Mouse (Mus musculus) liver, embryonic 16.5 days (tissue): ENCODE results near the gene Nfix. TPM values are rescaled to one million over a fixed set of nuclear protein-coding genes. Genes with fewer than 3 reads are reported as not detected.
A peak's percentile ranks its signal among the peaks of the same experiment; 100 is the strongest.

ENCODE experiments used
- ATAC-seq: fragments of 200-750 bp; cut with Nextera tagmentation; 2 replicates; pipeline ENCODE4 v1.8.0; 2017; ENCODE audit warnings: low read depth, mild to moderate bottlenecking, moderate number of reproducible peaks, moderate library complexity
- H3K27ac ChIP-seq: fragments of 300-500 bp; sonication (generic); 2 replicates; pipeline ENCODE4 v1.5.1; 2014; ENCODE audit warnings: mild to moderate bottlenecking, low read length
- H3K27me3 ChIP-seq: fragments of 300-500 bp; sonication (generic); 2 replicates; pipeline ENCODE4 v1.6.1; 2014; ENCODE audit warnings: low read depth, low read length, mixed read lengths; ENCODE audit not compliant: control insufficient read depth, insufficient read depth
- H3K36me3 ChIP-seq: fragments of 300-500 bp; sonication (generic); 2 replicates; pipeline ENCODE4 v1.6.1; 2014; ENCODE audit warnings: mild to moderate bottlenecking; ENCODE audit not compliant: control insufficient read depth, insufficient read depth
- H3K4me1 ChIP-seq: fragments of 300-500 bp; sonication (generic); 2 replicates; pipeline ENCODE4 v1.6.1; 2014; ENCODE audit warnings: low read depth, low read length, mixed read lengths; ENCODE audit not compliant: control insufficient read depth
- H3K4me2 ChIP-seq: fragments of 300-500 bp; sonication (generic); 2 replicates; pipeline ENCODE4 v1.6.1; 2014; ENCODE audit warnings: low read depth, low read length, mixed read lengths
- H3K4me3 ChIP-seq: fragments of 300-500 bp; sonication (generic); 2 replicates; pipeline ENCODE4 v1.5.1; 2014; ENCODE audit warnings: low read depth, mild to moderate bottlenecking, low read length
- H3K9ac ChIP-seq: fragments of 300-500 bp; sonication (generic); 2 replicates; pipeline ENCODE4 v1.6.1; 2014; ENCODE audit warnings: low read depth, low read length
- H3K9me3 ChIP-seq: fragments of 300-500 bp; sonication (generic); replicated peaks from 2 replicates; pipeline ENCODE4 v1.6.1; 2016; ENCODE audit warnings: low read length; ENCODE audit not compliant: control insufficient read depth
- WGBS: fragments of 180-500 bp; shearing (Covaris S2); extraction: QIAGEN DNeasy Blood & Tissue Kit; methylation state at CpG from one replicate; pipeline ENCODE4 v1.1.7; 2014; ENCODE audit not compliant: insufficient replicate concordance; 5-methylcytosine and 5-hydroxymethylcytosine counted together
- polyA plus RNA-seq: library from polyadenylated mRNA; unstranded; fragments of >200 nt; fragmentation: Nextera tagmentation; extraction: Ambion mirVana; gene quantifications from 2 replicates; pipeline ENCODE4 v1.2.1, GENCODE M21; 2015

Nfix gene
- polyA plus RNA-seq, 1 experiment from 2014 or later = 2.0 TPM

DNA sequence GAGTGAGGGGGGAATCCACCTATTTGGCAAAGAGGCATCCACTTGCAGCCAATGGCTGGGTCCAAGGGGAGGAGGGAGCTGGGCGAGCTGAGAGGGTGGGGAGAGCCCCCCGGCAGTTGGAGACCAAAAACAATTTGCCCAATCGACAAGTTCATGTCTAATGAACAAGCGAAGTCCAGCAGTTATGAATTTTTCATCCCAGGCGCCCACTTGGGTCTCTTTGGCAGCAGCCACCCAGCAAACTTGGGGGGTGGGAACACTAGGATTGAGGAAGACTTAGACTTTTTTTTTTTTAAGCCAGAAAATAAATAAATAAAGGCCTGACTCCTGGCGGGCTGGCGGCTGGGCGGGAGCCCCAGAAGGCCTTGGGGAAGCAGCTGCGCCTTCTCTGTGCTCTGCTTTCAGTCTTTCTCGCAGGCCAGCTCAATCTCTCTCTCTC lies 25.7 kb downstream of the Nfix start:
- Histone ChIP-seq H3K4me2 (no peak overlapping the region), H3K9me3 (no peaks in the 10 kb centered on the region), H3K9ac (no peak overlapping the region), H3K4me1 (peaks cover 2% of the 10 kb centered on the region; the same call in 1 of the 2 replicates), H3K27me3 (peaks cover 83% of the 10 kb centered on the region), H3K36me3 (no peaks in the 10 kb centered on the region), H3K27ac (no peak overlapping the region), H3K4me3 (no peak overlapping the region)
- ATAC-seq = no peak
- 16% methylated on average over 10 of the region's 10 CpGs for WGBS

DNA sequence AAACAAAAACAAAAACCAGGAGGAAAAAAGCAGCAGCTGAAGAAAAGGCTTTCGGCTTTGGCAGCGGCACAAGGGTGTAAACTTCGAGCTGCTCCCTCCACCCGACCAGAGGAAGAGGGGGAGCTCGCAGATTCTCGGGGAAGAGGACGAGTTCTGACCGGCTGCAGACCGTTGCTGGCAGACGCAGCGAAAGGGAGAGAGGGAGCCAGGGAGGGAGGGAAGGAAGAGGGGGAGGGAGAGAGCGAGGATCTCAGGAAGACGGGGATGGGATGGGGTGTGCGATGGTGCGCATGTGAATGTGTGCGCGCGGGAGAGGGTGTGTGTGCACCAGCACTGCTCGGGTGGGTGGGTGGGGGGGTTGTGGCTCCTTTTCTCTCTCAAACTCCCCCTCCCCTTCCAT lies 26.3 kb downstream of the Nfix start:
- H3K9ac ChIP-seq = no peak overlapping the region
- peaks cover 2% of the 10 kb centered on the region; the same call in 1 of the 2 replicates for H3K4me1 ChIP-seq
- H3K9me3 ChIP-seq = no peaks in the 10 kb centered on the region
- H3K27ac ChIP-seq = no peak overlapping the region
- peak overlapping the region; percentile 16 for H3K4me2 ChIP-seq
- ATAC-seq = no peak
- peaks cover 76% of the 10 kb centered on the region for H3K27me3 ChIP-seq
- H3K4me3 ChIP-seq = no peak overlapping the region
- 3% methylated on average over 19 of the region's 19 CpGs for WGBS
- no peaks in the 10 kb centered on the region for H3K36me3 ChIP-seq

DNA sequence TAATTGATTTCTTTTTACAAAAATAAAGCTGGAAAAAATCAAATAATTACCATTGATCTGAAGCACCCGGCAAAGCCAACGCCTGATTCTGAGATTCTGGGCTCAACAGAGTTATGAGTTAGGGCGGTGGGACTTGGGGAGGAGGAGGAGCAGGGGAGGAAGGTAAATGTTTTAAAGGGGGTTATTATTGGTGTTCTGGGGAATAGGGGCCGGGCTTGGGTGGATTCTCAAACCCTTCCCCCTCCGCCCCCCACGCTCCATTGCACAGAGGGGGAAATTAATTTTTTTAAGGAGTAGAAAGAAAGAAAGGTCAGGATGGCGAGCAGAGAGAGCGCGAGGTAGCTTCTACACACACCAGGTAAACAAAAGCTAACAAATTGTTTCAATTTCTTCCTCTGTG lies 26.8 kb downstream of the Nfix start:
- Histone ChIP-seq H3K27me3 (peaks cover 71% of the 10 kb centered on the region), H3K9ac (no peak overlapping the region), H3K4me2 (peak overlapping the region; percentile 16; the same call in 1 of the 2 replicates), H3K27ac (no peak overlapping the region), H3K4me1 (peaks cover 2% of the 10 kb centered on the region; the same call in 1 of the 2 replicates), H3K9me3 (no peaks in the 10 kb centered on the region), H3K4me3 (no peak overlapping the region), H3K36me3 (no peaks in the 10 kb centered on the region)
- WGBS = 17% methylated on average over 9 of the region's 9 CpGs
- no peak for ATAC-seq

DNA sequence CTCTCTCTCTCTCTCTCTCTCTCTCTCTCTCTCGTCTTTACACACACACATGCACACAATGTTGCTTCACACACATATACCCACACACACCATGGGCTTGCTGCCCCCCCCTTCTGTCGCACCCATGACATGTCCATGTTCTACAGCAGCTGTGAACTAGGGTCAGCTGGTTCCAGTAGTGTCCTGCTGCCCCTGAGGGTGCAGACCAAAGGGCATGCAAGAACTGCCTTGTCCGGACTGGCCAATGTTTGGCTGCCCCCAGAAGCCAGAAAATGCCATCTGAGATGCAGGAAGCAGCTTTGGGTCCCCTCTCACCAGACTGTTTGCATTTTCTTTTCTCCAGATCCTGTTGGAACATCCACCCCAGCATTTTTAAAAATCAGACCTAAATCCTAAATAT lies 27.5 kb downstream of the Nfix start:
- Histone ChIP-seq H3K27me3 (peaks cover 65% of the 10 kb centered on the region), H3K4me3 (no peak overlapping the region)

DNA sequence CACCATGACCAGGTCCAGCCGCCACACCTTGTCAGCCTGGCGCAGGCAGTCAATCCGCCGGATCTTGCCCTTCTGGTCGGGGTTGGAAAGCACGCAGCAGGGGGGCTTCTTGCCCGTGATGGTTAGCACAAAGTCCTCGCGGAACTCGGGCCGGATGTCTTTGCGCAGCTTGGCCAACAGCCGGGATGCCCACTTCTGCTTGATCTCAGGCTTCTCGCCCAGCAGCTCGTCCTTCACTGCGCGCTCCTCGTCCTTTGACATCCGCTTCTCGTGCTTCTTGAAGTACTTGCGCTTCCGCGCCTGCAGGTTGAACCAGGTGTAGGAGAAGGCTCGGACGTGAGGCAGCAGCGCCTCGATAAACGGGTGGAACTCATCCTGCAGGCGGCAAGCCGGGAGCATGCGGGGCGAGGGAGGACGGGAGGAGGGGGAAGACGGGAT lies 28.2 kb downstream of the Nfix start:
- no peak overlapping the region for H3K4me3 ChIP-seq
- peaks cover 2% of the 10 kb centered on the region; the same call in 1 of the 2 replicates for H3K4me1 ChIP-seq
- H3K4me2 ChIP-seq = no peak overlapping the region
- H3K9ac ChIP-seq = no peak overlapping the region
- no peaks in the 10 kb centered on the region for H3K9me3 ChIP-seq
- peaks cover 58% of the 10 kb centered on the region for H3K27me3 ChIP-seq
- no peak for ATAC-seq
- H3K36me3 ChIP-seq = no peaks in the 10 kb centered on the region
- no peak overlapping the region for H3K27ac ChIP-seq
- 19% methylated on average over 34 of the region's 34 CpGs for WGBS

More for the DNA sequence above, 27.5 kb downstream of the Nfix start:
- no peak for ATAC-seq
- Histone ChIP-seq H3K36me3 (no peaks in the 10 kb centered on the region), H3K4me1 (peaks cover 2% of the 10 kb centered on the region; the same call in 1 of the 2 replicates), H3K9ac (no peak overlapping the region), H3K27ac (no peak overlapping the region), H3K4me2 (no peak overlapping the region), H3K9me3 (no peaks in the 10 kb centered on the region)
- 18% methylated on average over 3 of the region's 3 CpGs for WGBS

DNA sequence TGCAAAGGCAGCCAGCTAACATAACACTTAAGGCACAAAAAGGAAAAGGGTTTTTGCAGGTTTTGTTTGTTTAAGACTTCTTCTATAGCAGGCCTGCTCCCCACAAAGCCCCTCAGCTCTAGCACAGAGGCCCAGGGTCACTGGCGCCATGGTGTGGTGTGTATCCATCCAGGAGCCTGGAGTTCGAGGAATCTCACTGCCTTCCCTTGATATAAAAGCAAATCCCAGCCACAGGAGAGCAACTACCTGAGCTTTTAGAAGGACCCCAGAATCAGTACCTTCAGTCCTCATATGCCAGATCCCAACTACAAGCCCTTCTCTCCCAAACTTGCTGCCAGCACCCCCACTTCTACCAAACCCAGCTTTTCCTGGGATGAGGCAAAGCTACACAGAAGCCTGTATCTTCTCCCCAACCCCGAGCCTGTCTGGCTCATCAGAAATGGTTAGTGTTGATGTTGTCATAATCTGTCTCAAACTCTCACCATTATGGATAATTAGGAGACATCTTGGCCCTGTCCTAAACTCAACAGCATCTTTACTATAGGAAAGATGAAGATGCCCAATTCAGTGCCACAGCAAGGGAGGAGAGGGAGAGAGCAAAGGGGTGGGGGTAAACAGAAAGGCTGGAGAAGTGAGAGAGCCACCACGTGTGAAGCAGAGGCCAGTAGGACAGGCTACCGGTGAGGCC lies 29.0 kb downstream of the Nfix start:
- H3K36me3 ChIP-seq = no peaks in the 10 kb centered on the region
- H3K27me3 ChIP-seq = peaks cover 50% of the 10 kb centered on the region
- no peak overlapping the region for H3K4me2 ChIP-seq
- WGBS = 47% methylated on average over 5 of the region's 5 CpGs
- H3K4me1 ChIP-seq = peaks cover 2% of the 10 kb centered on the region; the same call in 1 of the 2 replicates
- H3K27ac ChIP-seq = no peak overlapping the region
- H3K9me3 ChIP-seq = no peaks in the 10 kb centered on the region
- no peak for ATAC-seq
- H3K9ac ChIP-seq = no peak overlapping the region
- no peak overlapping the region for H3K4me3 ChIP-seq

DNA sequence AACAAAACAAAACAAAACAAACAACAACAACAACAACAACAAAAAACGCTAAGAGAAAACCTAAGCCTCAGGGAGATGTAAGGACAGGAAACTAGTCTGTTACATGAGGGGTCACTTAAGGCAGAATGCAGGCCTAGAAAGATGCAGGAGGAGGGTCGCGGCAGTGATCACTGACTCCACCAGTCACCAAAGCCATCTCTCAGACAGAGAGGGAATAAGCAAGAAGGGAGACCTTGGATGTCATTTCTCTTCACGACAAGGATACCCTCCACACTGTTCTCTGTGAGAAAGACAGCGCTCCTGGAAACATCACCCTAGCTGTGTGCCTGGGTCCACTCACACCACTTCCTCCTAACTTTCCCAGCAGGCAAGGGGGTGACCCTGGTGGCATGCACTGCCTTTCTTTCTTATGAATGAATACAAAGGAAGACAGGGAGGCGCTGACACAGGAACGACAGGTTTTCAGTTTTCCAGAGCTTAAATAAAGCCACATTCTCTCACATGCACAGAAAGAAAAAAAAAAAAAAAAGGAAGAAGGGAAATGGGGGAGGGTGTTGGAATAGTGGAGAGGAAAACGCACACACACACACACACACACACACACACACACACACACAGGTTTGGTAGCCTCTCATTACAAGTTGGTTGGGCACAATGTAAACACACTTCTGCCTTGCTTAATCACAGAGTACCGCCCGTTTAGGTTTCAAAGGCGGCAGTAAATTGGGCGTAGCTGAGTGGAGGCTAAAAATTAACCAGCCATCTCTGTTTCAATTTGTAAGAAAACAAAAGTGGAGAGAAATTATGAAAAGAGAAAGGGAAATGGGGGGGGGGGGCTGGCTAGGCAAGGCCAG lies 29.8 kb downstream of the Nfix start:
- Histone ChIP-seq H3K36me3 (no peaks in the 10 kb centered on the region), H3K4me2 (no peak overlapping the region), H3K27ac (no peak overlapping the region), H3K9ac (no peak overlapping the region), H3K4me1 (peaks cover 2% of the 10 kb centered on the region; the same call in 1 of the 2 replicates), H3K9me3 (no peaks in the 10 kb centered on the region), H3K4me3 (no peak overlapping the region), H3K27me3 (peaks cover 42% of the 10 kb centered on the region)
- no peak for ATAC-seq
- 52% methylated on average over 12 of the region's 12 CpGs for WGBS

DNA sequence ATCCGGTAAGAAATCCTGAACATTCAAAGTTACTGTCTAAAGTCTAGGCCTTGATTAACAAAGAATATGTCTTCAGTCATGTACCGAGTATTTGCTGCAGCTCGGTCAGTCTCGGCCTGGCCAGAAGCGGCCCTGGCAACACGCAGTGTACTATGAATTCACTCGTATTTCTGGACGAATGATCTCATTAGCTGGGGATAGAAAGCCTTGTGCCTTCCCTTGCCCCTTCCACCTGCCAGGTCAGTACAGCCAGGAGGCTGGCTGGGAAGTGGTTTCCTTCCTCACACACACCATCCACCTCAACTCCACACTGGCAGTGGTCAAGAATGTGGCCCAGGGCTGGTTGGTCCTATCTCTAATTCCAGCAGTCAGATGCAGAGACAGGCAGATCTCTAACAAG lies 30.8 kb downstream of the Nfix start:
- no peaks in the 10 kb centered on the region for H3K9me3 ChIP-seq
- no peak overlapping the region for H3K4me2 ChIP-seq
- no peak overlapping the region for H3K27ac ChIP-seq
- no peak for ATAC-seq
- H3K4me1 ChIP-seq = peaks cover 2% of the 10 kb centered on the region; the same call in 1 of the 2 replicates
- no peak overlapping the region for H3K4me3 ChIP-seq
- H3K9ac ChIP-seq = no peak overlapping the region
- no peaks in the 10 kb centered on the region for H3K36me3 ChIP-seq
- peaks cover 32% of the 10 kb centered on the region for H3K27me3 ChIP-seq
- WGBS = 83% methylated on average over 8 of the region's 8 CpGs
